Mouse (Mus musculus): ENCODE data around the gene Olfr1205.

Olfr1205 gene

GRCm38 (mm10) chr2:88829437-88829836 lies at the start of gene Olfr1205:
Gene Olfr1205 (plus strand): TSS chr2:88829737.
- no peak for DNase-seq (ENCODE audit: low read depth, low spot score)

GRCm38 (mm10) chr2:88792736-88793135 lies 36.8 kb upstream of the Olfr1205 start, which contains the start of gene Olfr1201:
Gene Olfr1201 (plus strand): TSS chr2:88793036.
- DNase-seq (ENCODE audit: low read depth, low spot score) = no peak

- DNase-seq (ENCODE audit: low read depth, low spot score) = no peak
Observed at GRCm38 (mm10) chr2:88814196-88814595, 15.3 kb upstream of the Olfr1205 start, which contains the start of gene Olfr1202. Gene Olfr1202 (plus strand): TSS chr2:88814496.

GRCm38 (mm10) chr2:88838477-88838876 lies 8.9 kb downstream of the Olfr1205 start:
- DNase-seq (ENCODE audit: low read depth, low spot score) = no peak

GRCm38 (mm10) chr2:88848992-88849391 lies 19.5 kb downstream of the Olfr1205 start, which contains the start of gene Olfr1204:
Gene Olfr1204 (plus strand): TSS chr2:88849292.
- no peak for DNase-seq (ENCODE audit: low read depth, low spot score)

GRCm38 (mm10) chr2:88862931-88863330 lies 33.4 kb downstream of the Olfr1205 start, which contains the start of gene Olfr1206:
Gene Olfr1206 (plus strand): TSS chr2:88863231.
- no peak for DNase-seq (ENCODE audit: low read depth, low spot score)

All from CD4-positive, CD25-positive, alpha-beta regulatory T cell, adult 2 months (primary cell).